Mouse (Mus musculus) C2C12 (cell line): ENCODE results near the gene Rnf135. TPM values are rescaled to one million over a fixed set of nuclear protein-coding genes. Genes with fewer than 3 reads are reported as not detected.
"Not testable (repeated sequence)": the region's sequence is repeated elsewhere in the genome, so short reads cannot be mapped to it uniquely, and the experiment has no call there.

Experiments used
- H3K27me3 ChIP-seq: one replicate; pipeline ENCODE4 v1.6.1; 2011; ENCODE audit not compliant: control insufficient read depth, insufficient read depth, insufficient read length
- H3K36me3 ChIP-seq: one replicate; pipeline ENCODE4 v1.6.1; 2011; ENCODE audit not compliant: control insufficient read depth, insufficient read depth
- H3K4me3 ChIP-seq: one replicate; pipeline ENCODE4 v1.5.1; 2011; ENCODE audit warnings: mild to moderate bottlenecking, control low read depth; ENCODE audit not compliant: poor library complexity, insufficient read depth, severe bottlenecking
- H3K79me2 ChIP-seq: one replicate; pipeline ENCODE4 v1.6.1; 2011; ENCODE audit not compliant: control insufficient read depth, insufficient read depth
- H3K79me3 ChIP-seq: one replicate; pipeline ENCODE4 v1.6.1; 2011; ENCODE audit warnings: low read depth, control low read depth
- H3ac ChIP-seq: one replicate; pipeline ENCODE3; 2011; ENCODE audit warnings: low read depth; ENCODE audit not compliant: control insufficient read depth, insufficient read length
- CEBPB ChIP-seq: IDR thresholded peaks from one replicate; pipeline ENCODE4 v1.6.1; 2011; ENCODE audit warnings: low read depth, mild to moderate bottlenecking, control low read depth, moderate library complexity
- CTCF ChIP-seq: IDR thresholded peaks from one replicate; pipeline ENCODE4 v1.5.1; 2011; ENCODE audit not compliant: control insufficient read depth, insufficient read depth, insufficient read length
- FOSL1 ChIP-seq: IDR thresholded peaks from one replicate; pipeline ENCODE4 v1.8.0; 2011; ENCODE audit warnings: mild to moderate bottlenecking, low read length; ENCODE audit not compliant: poor library complexity, insufficient read depth, severe bottlenecking
- MAX ChIP-seq: IDR thresholded peaks from one replicate; pipeline ENCODE4 v1.6.1; 2011; ENCODE audit warnings: mild to moderate bottlenecking, control low read depth
- MYOD1 ChIP-seq: IDR thresholded peaks from one replicate; pipeline ENCODE4 v1.6.1; 2011; ENCODE audit warnings: low read depth; ENCODE audit not compliant: control insufficient read depth, insufficient read length
- MYOG ChIP-seq: IDR thresholded peaks from one replicate; pipeline ENCODE4 v1.6.1; 2011; ENCODE audit not compliant: control insufficient read depth, insufficient read length; ENCODE audit errors: extremely low read depth
- USF1 ChIP-seq: IDR thresholded peaks from one replicate; pipeline ENCODE4 v1.6.1; 2011; ENCODE audit warnings: low read depth, mild to moderate bottlenecking, control low read depth, moderate library complexity
- polyA plus RNA-seq: library from polyadenylated mRNA; unstranded; fragments of >200 nt; fragmentation: generic; extraction: Trizol; gene quantifications from one replicate; pipeline ENCODE4 v1.2.1, GENCODE M21; 2012; ENCODE audit warnings: missing spikeins

The Rnf135 gene
- polyA plus RNA-seq, 1 experiment = 3.6 TPM

DNA sequence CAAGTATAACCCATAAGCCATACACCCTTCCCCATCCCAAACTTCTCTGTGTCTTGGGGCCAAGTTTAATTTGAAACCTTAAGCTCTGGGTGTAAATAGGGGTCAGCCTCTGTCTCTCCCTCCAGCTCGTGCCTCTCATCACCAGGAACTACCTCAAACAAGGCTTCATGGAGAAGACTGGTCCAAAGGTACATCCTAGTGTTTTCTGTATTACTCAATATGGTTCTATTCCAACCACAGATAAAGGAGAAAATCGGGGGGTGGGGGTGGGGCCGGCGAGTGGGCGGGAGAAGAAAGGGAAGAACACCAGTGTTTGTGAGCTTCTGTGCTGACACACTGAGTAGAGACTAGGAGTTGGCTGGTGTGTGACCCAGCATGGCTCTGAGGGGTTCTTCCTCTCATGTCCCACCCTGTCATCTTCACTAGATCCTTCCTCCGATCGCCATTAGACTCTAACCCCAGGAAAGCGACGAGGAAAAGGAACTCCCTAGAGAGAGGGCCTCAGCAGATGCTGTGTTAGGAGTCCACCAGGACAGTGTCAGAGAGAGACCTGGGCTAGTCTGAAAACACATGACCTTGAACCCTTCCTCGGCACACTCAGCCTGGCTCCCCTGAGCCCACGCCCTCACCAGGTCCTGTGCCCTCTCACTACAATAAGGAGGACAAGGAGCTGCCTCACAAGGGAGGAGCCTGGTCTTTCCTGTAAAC lies 9.5 kb upstream of the Rnf135 start:
- no peaks in the 10 kb centered on the region for H3K27me3 ChIP-seq
- H3K79me2 ChIP-seq = no peaks in the 10 kb centered on the region
- no peak overlapping the region for H3ac ChIP-seq
- TF ChIP-seq CEBPB = no peak
- H3K36me3 ChIP-seq = no peaks in the 10 kb centered on the region
- H3K4me3 ChIP-seq = no peak overlapping the region
- H3K79me3 ChIP-seq = no peaks in the 10 kb centered on the region

DNA sequence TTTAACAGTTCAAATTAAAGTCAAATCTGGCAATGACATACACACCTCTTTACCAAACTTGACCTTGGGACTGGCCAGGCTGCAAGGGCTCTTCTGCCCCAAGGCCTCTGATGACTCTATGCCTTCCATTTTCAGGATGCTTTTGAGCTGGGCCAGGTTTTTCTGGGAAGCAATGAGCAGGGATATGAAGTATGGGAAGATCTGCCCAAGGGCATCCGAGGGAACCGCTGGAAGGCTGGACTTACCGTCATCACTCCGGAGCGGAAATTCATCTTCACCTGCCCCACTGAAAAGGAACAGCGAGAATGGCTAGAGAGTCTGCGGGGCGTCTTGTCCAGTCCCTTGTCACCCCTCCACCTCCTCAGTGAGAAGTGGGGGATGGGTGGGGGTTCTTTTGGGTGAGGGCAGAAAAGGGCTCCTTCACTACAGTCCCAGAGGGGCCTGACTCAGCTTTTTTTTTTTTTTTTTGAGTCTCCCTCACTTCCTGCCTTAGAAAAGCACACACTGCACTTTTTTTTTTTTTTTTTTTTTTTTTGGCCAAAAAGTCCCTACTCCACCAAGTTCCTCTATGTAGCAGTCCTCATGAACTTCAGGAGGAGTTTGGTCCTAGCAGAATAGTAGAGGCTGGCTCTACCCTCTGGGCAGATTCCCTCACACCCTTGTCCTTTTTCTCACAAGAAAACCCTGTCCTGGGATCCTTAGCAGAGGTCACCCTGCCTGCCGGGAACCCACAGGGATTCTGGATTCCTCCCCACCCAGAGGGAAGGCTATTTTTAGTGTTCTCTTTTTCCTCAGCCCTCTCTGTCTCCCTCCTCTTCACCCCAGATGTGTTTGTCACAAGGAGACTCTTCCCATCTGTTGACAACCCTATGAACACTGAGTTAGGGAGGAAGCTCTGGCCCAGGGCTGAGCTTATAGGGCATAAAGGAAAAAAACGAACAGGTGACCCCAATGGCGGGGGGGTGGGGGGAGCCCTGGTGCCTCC lies 6.4 kb upstream of the Rnf135 start:
- no peak overlapping the region for H3K4me3 ChIP-seq
- H3K27me3 ChIP-seq = no peaks in the 10 kb centered on the region
- H3K79me3 ChIP-seq = no peaks in the 10 kb centered on the region
- no peaks in the 10 kb centered on the region for H3K36me3 ChIP-seq
- H3K79me2 ChIP-seq = no peaks in the 10 kb centered on the region
- no peak overlapping the region for H3ac ChIP-seq
- no peak for TF ChIP-seq FOSL1
- TF ChIP-seq CEBPB = no peak
- TF ChIP-seq MAX = no peak

DNA sequence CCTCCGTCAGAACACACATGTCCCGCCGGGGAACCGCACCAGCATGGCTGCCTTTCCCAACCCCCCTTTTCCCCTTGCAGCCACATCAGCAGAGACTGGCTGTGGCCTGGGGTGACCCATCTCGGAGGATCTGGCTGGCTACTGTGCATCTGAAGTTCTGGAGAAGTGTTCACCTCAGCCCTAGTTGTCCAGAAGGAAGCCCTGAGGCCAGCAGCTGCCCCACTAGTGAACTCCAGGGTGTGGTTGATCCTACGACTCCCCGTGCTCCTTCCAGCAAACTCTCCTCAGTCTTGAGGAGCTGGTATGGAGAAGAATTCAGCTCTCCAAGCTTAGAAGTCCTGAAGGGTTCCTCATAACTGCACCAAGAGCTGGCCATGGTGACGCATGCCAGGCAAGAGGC lies 5.3 kb upstream of the Rnf135 start:
- H3K4me3 ChIP-seq = no peak overlapping the region
- no peaks in the 10 kb centered on the region for H3K79me3 ChIP-seq
- TF ChIP-seq MAX (no peak), CEBPB (no peak), CTCF (no peak), FOSL1 (no peak), MYOD1 (no peak), USF1 (no peak), MYOG (no peak)
- no peak overlapping the region for H3ac ChIP-seq
- no peaks in the 10 kb centered on the region for H3K36me3 ChIP-seq
- no peaks in the 10 kb centered on the region for H3K27me3 ChIP-seq
- H3K79me2 ChIP-seq = no peaks in the 10 kb centered on the region

DNA sequence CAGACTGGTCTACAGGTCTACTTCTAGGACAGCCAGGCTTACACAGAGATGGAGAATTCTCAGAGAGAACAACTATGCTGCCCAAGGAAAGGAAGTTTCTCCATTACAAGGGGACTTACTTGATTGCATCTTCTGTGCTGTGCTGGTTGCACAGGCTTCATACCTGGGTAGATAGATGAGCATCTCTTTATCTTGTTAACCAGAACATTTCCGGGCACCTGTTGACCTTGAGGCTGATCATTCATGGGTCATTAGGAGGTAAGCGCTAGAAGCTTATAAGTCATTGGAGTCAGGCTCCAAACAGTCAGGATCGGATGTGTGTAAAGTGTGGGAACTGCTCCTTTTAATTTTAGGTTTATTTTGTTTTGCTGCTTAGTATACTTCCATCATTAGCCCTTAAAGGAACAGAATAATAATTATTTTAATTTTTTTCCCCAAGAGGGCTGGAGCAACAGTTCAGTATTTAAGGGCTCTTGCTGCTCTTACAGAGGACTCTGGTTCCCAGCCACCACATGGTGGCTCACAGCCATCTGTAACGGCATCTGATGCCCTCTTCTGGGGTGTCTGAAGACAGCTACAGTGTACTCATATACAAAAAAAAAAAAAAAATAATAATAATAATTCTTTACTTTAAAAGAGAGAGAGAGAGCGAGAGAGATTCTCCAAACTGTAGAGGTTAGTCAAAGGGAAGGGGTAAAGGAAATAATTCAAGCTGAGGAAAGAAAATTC lies 2.5 kb upstream of the Rnf135 start:
- no peak overlapping the region for H3K4me3 ChIP-seq
- peaks cover 11% of the 10 kb centered on the region for H3K79me2 ChIP-seq
- no peaks in the 10 kb centered on the region for H3K79me3 ChIP-seq
- H3ac ChIP-seq = no peak overlapping the region
- no peaks in the 10 kb centered on the region for H3K36me3 ChIP-seq
- no peak for TF ChIP-seq CTCF
- no peak for TF ChIP-seq CEBPB
- no peak for TF ChIP-seq MAX
- TF ChIP-seq MYOG = no peak
- TF ChIP-seq MYOD1 = no peak
- no peak for TF ChIP-seq USF1
- TF ChIP-seq FOSL1 = no peak
- no peaks in the 10 kb centered on the region for H3K27me3 ChIP-seq

DNA sequence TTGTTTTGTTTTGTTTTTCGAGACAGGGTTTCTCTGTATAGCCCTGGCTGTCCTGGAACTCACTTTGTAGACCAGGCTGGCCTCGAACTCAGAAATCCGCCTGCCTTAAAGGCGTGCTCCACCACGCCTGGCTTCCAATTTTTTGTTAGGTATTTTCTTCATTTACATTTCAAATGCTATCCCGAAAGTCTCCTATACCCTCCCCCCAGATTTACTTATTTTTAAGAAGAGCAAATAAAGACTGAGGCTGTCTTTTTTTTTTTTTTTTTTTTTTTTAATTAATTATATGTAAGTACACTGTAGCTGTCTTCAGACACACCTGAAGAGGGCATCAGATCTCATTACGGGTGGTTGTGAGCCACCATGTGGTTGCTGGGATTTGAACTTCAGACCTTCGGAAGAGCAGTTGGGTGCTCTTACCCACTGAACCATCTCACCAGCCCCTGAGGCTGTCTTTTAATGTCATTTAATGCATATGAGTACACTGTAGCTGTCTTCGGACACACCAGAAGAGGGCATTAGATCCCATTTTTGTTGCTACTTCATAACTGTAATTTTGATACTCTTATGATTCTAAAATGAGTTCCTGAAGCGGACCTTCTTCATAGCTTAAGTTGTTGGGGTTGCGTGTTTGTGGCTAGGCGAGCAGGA lies 472 bp upstream of the Rnf135 start:
- H3K36me3 ChIP-seq, H3K79me3 ChIP-seq: not testable (repeated sequence)

More for the DNA sequence above, 472 bp upstream of the Rnf135 start:
- H3K27me3 ChIP-seq, H3ac ChIP-seq: not testable (repeated sequence)
- peak overlapping the region; percentile 95 for H3K4me3 ChIP-seq
- H3K79me2 ChIP-seq = peaks cover 11% of the 10 kb centered on the region
